Mouse (Mus musculus): ENCODE measurements around the gene Xdh.
A peak's percentile ranks its signal among the peaks of the same experiment; 100 is the strongest.

Gene Xdh

GRCm38 (mm10) chr17:73942268-73942962 lies 7.6 kb downstream of the Xdh start:
- DNase-seq (ENCODE audit: low spot score in 2 of 2) = no peak

DNA sequence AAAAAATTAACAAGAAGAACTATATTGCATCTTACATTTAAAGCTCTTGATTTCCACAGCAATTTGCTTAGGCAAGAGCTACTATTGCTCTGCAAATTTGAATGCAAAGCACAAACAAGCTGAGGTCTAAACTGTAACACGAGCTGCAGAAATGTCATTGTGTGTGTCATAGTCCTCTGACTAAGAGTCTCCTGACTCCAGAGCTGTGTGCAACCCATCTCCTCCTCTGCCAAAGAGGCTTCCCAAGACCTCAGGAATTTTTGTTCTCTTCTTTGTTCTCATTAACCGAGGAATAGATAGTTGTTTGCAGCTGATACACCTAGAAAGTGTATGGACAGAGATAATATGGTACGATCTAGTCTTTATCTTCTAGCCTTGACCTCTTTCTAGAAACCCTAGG lies 8.2 kb downstream of the Xdh start:
- no peak for DNase-seq (ENCODE audit: low spot score in 2 of 2)

DNA sequence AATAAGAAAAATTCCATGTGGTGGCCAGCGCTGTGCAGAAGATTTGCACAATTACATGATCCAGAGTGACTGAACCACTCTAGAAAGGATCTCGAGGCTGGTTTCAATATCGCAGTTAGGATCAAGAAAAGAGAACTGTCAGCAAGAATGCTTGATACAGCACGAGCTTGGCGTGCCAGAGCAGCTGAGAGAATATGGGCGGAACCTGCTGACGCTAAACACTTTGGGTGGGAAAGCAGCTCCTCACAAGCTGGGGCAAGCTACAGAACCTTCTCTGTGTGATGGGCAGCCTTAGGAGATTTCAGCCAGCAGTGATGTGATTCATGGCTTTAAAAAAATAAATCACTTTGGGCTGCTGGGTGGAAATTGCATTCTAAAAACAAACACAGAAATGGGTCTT lies 12.9 kb downstream of the Xdh start:
- no peak for DNase-seq (ENCODE audit: low spot score in 2 of 2)

- no peak for DNase-seq (ENCODE audit: low spot score in 2 of 2)
Observed at GRCm38 (mm10) chr17:73935163-73935562, 14.8 kb downstream of the Xdh start.

GRCm38 (mm10) chr17:73934281-73934680 lies 15.7 kb downstream of the Xdh start:
- no peak for DNase-seq (ENCODE audit: low spot score in 2 of 2)

DNA sequence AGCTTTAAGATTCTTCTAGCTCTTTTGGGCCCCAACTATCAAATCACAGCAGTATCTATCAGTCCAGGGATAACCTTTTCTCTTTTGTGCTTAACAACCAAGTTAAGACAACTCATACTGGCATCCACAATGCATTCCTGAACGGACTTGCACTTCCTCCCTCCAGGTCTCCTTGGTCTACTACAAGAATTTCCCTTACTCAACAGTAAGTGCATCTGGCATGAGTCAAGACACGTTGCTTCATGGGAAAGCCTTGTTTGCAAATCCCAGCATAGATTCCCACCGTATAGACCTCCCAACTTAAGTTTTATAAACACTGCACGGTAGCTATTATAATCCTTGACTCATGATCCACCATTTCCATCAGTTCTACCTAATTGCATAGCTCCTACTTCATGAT lies 16.4 kb downstream of the Xdh start:
- no peak for DNase-seq (ENCODE audit: low spot score in 2 of 2)

- no peak for DNase-seq (ENCODE audit: low spot score in 2 of 2)
Observed at GRCm38 (mm10) chr17:73932497-73933059, 17.4 kb downstream of the Xdh start.

- DNase-seq (ENCODE audit: low spot score in 2 of 2) = no peak
Observed at GRCm38 (mm10) chr17:73919520-73919919, 30.5 kb downstream of the Xdh start.

- no peak for DNase-seq (ENCODE audit: low spot score in 2 of 2)
Observed at GRCm38 (mm10) chr17:73918944-73919381, 31.0 kb downstream of the Xdh start.

DNA sequence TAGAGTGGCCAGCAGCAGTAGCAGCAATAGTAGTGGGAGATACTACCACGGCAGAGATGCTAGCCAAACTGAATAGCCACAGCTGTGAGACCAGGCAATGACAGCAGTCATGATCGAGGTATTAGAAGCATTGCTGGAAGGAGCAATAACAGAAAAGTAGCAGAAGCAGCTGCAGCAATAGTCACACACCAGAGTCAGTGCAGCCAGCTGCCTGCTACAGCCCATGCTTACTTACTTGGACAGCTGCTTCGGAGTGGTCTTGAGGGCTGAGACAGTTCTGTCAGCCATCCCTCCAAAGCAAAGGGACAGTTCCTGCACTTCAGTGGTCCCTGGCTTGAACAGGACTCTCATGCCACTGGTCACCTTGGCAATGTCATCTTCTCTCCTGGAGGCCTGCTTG lies 31.9 kb downstream of the Xdh start:
- DNase-seq (ENCODE audit: low spot score in 2 of 2) = no peak

DNA sequence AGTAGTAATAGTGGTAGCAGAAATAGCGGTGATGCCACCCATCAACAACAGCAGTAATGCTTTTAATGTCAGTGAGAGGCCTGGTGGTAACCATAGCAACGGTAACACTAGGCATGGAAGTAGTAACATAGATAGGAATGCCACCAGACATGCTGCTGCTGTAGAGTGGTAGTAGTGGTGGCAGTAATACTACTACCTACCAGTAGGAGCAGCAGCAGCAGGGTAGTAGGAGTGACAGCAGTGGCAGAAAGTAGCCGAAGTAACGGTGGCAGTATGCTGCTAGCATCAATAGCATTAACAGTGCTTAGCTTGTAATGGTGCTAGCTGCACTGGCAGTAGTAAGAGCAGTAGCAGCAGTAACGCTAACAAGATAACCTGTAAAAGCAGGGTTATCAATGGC lies 32.3 kb downstream of the Xdh start:
- no peak for DNase-seq (ENCODE audit: low spot score in 2 of 2)

DNA sequence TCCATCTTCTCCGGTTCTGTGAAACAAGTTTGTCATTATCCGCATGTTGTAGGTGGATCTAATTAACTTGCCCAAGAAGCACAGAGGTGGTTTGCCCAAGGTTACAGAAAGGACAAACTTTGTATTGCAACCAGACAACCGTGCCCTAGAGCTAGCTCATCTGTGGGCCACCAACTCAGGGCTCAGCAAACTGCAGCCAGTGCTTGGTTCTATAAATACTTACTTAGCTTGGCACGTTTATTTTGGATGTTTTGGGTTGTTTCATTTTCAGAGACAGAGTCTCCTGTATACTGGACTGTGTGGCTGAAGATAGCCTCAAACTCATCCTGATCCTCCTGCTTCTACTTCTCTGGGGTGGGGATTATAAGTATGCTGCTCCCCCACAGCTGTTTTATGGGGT lies 35.3 kb downstream of the Xdh start:
- no peak for DNase-seq (ENCODE audit: low spot score in 2 of 2)

- DNase-seq (ENCODE audit: low spot score in 2 of 2) = no peak
Observed at GRCm38 (mm10) chr17:73906076-73906475, 43.9 kb downstream of the Xdh start.

- DNase-seq (ENCODE audit: low spot score in 2 of 2) = no peak
Observed at GRCm38 (mm10) chr17:73905043-73905750, 44.8 kb downstream of the Xdh start.

GRCm38 (mm10) chr17:73903121-73903520 lies 46.9 kb downstream of the Xdh start:
- no peak for DNase-seq (ENCODE audit: low spot score in 2 of 2)

- no peak for DNase-seq (ENCODE audit: low spot score in 2 of 2)
Observed at GRCm38 (mm10) chr17:73902234-73902636, 47.8 kb downstream of the Xdh start.

- no peak for DNase-seq (ENCODE audit: low spot score in 2 of 2)
Observed at GRCm38 (mm10) chr17:73894399-73894798, 55.6 kb downstream of the Xdh start.

DNA sequence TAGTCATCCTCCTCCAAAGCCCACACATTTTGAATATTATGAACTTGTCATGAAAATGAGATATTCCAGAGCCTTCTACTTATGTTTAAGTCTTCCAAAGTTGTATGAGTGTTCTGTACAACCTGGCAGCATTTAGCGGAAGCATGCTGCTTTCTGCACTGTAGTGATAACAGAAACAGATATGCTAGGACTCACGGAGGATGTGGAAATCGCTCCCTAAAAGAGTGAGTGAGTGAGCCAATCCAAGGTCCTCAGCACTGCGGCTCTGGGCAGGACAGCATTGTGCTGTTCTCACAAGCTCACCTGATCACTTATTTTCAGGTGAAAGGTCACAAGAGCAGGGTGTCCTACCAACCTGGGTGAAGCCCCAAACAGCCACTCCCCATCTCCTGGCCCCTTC lies 56.2 kb downstream of the Xdh start:
- no peak for DNase-seq (ENCODE audit: low spot score in 2 of 2)

DNA sequence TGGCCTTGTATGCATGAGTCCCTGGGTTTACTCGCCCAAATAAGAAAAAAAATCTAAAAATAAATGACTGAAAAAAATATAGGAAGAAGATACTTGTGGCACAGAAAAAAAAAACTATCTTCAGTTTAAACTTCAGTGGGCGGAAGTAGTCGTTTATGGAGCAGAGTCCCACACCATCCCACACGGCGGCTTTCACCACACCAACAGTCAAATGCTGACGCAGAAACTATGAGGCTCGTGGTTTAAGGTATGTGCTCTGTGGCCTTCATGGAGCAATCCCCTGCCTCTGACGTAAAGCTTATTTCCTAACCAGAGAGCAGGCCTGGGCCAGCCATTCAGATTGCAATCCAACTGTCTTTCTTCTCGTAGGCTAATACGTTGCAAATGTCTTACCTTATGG lies 56.8 kb downstream of the Xdh start:
- no peak for DNase-seq (ENCODE audit: low spot score in 2 of 2)

- DNase-seq (ENCODE audit: low spot score in 2 of 2) = no peak
Observed at GRCm38 (mm10) chr17:73891590-73891989, 58.4 kb downstream of the Xdh start.

DNA sequence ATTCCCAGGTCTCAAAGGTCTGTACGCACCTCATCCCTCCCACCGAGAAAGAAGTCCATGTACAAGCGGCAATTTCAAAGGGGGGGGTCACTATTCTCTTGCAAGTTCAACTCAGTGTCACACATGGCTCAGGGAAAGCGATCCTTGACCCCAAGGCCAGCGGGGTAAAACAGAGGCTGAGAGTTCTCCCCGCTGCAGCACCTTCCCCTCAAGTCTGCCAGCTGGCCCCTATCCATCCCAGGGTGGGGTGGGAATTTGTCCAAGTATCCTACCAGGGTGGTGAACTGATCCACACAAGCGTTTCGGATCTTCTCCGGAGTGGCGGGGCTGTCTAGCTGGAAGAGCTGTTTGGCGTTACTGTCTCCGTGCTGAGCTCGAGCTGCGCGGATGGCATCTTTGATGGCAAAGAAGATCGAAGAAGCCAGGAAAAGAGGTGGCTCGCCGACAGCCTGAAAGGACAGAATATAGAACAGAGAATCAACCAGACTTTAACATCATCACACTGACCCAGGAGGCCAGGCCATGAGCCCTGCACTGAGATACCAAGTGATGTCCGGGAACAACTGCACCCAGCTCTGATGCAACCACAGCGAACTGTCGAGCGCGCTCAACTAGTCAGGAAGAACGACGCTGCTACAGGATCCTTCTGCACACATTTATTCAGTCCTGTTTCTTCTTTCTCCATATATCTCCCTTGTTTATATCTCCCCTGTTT lies 63.8 kb downstream of the Xdh start:
- DNase-seq (ENCODE audit: low spot score in 2 of 2) = no peak

DNA sequence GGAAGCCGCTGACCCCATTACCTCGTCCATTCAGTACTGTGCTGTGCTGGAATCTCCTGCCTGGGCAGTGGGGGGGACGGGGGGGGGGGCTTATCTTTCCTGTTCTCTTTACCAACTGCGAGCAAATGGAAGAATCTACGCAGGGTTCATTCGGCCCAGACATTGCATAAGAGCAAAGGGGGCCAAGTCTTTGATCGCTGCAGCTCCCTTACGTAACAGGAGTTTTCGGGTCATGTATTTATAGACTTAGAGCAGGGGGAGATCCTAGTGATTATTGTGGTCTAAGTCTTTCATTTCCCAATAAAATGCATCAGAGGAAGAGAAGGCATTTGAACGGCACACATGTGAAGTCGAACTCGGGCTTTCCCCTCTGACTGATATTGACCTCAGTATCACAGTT lies 66.7 kb downstream of the Xdh start:
- DNase-seq (ENCODE audit: low spot score in 2 of 2) = no peak

GRCm38 (mm10) chr17:73882194-73882593 lies 67.8 kb downstream of the Xdh start:
- DNase-seq (ENCODE audit: low spot score in 2 of 2) = peak; percentile 46 to 68
